Mouse (Mus musculus) spleen, adult 18-20 months (tissue): ENCODE results near the gene Fsd1.
A peak's percentile ranks its signal among the peaks of the same experiment; 100 is the strongest.

Experiments used
- DNase-seq, 2 experiments: peaks; one replicate each; pipeline ENCODE4 v3.0.0; 2022; ENCODE audit warnings: mixed read lengths in 2 of 2

The Fsd1 gene

DNA sequence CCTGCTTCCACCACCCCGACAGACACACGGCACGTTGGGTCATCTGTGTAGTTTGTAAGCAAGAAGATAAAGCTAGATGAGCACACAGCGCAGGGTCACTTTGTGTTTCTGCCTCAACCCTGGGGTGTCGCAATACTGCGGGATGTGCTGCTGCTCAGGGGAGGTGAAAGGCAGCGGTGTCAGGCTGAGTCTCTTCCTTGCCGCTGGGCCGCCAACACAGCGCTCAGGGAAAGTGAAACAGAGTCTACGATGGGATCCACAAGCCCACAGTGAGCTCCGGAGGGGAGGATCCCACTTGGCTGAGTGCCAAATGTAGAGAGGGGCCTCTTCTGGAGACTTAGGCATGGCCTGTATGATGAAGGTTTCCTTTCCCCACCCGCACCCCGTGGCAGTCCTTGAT lies 23.1 kb upstream of the Fsd1 start:
- no peak for DNase-seq

- no peak for DNase-seq
These were observed 21.8 kb upstream of the Fsd1 start for GRCm38 (mm10) chr17:55964496-55964895.

- no peak for DNase-seq
These were observed 21.3 kb upstream of the Fsd1 start for GRCm38 (mm10) chr17:55964996-55965395.

DNA sequence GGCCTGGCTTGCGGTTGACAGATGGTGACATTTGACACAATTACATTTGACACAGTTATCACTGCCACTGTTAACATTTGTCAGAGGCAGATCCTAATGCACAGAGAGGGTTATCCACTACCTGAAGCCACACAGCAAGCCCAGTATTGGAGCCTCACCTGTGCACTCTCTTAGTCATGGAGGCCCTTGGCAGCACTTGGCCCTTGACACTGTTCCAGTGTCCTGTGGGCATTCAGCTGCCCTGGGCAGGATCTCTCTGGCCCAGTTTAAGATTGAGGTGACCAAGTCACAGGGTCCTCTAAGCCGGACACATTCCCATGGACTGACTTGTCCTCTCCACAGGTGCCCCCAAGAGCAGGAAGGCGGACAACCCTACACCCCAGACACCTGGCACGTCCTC lies 19.1 kb upstream of the Fsd1 start:
- DNase-seq: no peak

DNA sequence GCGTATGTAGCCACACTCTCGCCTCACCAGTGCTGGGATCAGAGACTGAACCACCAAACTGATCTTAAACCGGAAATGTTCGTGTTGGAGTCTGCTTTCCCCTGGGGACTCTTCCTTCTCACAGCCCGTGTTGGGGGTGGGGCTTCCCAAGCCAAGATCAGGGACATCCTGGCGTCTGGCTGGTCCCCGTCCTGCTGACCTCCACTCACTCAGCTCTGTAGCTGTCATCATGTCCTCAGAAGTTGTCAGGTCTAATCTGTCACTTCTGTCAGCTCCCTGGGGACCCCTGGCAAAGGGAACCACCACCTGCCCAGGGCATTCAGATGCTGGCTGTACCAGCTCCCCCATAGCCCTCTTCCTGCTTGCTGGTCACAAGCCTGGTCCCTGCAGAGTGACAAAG lies 18.1 kb upstream of the Fsd1 start:
- DNase-seq: no peak

DNA sequence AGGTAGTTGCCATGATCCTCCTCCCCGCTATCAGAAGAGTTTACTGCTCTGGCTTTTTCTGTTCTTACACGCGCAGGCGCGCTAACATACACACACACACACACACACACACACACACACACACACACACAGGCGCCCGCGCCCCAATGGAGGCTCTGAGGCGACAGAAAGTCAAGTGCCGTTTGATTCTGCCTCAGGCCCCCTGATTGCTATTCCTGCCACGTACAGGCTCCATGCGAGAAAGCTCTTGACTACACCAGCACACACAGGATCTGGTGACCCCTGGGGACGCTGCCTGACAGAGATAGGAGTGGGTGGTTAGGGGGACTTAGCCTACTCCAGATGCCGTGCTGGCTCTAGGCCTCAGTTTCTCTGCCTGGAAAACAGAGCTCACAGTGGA lies 16.7 kb upstream of the Fsd1 start:
- DNase-seq: no peak

DNA sequence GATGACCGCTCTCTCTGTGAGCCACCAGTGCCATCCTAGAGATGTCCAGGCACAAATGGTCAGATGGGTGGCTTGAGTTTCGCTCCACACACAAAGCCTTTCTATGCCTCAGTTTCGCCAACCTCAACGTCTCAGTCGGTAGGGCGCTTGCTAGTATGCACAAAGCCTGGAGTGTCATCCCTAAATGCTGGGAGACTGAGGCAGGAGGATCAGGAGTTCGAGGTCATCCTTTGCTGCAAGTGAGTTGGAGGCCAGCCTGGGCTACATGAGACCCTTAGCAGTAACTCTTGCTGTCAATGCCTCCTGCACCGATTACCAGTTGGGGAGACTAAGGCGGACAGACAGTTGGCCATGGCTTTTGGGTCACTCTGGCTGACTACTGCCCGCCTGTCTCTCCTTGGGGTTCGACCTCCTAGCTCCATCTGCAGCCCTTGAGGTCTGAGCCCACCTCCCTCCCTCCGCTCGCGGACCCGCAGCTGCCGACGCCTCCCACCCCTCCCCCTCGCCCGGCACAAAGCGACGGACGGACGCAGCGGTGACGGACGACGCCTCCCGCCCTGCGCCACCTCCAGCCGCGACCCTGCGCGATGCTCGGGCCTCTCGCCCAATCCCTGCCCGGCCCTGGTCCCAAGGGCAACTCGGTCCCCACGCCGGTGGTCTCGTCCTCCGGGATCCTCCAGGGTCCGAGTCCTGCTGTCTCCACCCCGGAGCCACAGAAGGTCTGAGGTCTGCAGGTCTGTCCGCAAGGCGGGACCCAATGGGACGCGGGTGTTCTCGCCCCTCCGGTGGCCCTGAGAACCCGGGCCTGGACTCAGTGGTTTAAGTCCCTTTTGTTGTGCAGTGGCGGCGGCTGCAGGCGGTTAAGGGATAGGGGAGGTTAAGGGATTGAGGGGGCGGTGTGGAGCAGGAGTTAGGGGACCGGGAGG lies 16.1 kb upstream of the Fsd1 start, which contains the start of gene Shd:
Gene Shd (plus strand): TSS at position 502 of the 926 bp plus-strand sequence.
- DNase-seq: no peak

GRCm38 (mm10) chr17:55971453-55971852 lies 14.9 kb upstream of the Fsd1 start:
- DNase-seq: no peak

- peak; percentile 51 to 72 for DNase-seq
These were observed 9.9 kb upstream of the Fsd1 start for GRCm38 (mm10) chr17:55976255-55976862.

DNA sequence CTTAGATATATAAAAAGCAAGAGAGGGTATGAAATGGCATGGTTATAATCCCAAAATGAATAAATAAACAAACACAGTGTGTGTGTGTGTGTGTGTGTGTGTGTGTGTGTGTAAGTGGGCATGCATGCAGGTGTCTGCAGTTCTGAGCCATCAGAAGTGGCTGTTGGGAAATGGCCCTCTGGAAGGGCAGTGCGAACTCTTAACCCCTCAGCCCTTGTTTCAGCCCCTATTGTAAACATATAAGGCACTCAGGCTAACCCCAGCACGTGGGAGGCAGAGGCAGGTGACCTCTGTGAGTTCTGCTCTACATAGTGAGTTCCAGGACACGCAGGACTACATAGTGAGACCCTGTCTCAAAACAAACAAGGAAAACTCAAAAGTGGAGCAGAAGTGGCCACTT lies 9.0 kb upstream of the Fsd1 start:
- no peak for DNase-seq

DNA sequence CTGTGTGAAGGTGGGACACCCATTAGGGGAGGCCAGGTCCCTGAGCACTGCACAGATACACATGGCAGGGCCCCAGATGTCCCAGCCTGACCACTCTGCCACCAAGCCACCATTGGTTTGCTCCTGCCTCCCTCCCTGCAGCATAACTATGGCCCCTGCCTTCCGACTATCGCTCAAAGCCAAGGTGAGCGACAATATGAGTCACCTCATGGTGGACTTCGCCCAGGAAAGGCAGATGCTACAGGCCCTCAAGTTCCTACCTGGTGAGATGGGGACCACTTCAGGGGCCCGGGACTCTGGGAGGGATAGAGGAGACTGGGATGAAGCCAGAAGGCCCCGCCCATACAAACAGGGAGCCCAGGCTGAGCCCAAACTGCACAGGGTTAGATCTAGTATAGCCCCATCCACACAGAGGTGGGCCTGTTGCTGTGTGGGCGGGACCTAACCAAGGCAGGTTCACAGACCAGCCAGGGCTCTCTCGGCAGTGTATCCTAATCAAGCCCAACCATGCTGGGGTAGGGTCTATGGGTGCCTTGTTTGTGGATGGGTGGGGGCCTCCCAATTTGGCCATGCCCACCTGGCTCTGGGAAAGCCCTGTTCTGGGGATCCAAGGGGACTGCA lies 4.1 kb downstream of the Fsd1 start:
- DNase-seq: no peak

- no peak for DNase-seq
These were observed 9.7 kb downstream of the Fsd1 start for GRCm38 (mm10) chr17:55996007-55996406.

GRCm38 (mm10) chr17:55999794-56000499 lies 13.6 kb downstream of the Fsd1 start:
- DNase-seq: no peak

GRCm38 (mm10) chr17:56003000-56003399 lies 16.7 kb downstream of the Fsd1 start:
- DNase-seq: no peak

GRCm38 (mm10) chr17:56005415-56006061 lies 19.2 kb downstream of the Fsd1 start, which contains the start of the genes Stap2 and Mpnd:
Gene Stap2, minus strand, starts transcription at chr17:56005584.
Gene Mpnd, plus strand, starts transcription at chr17:56005711.
- DNase-seq: no peak

DNA sequence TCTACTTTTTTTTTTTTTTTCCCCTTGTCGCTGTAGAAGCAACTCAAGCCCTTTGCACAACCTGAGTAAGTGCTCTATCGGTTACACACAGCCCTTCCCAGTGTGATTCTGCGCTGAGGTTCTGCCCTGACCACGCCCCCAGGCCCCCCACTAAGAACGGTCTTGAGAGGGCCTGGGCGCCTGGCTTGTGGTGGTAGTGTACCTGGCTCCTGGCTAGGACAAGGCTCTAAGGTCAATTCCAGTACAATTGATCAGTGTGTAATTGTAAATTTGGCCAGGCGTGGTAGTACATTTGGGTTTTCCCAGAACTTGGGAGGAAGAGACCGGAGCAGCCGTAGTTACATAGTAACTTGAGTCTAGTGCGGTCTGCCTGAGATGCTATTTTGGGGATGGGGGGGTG lies 20.6 kb downstream of the Fsd1 start:
- DNase-seq: no peak

GRCm38 (mm10) chr17:56007444-56008355 lies 21.4 kb downstream of the Fsd1 start:
- DNase-seq: no peak

- peak; percentile 78 to 82 for DNase-seq
These were observed 22.2 kb downstream of the Fsd1 start for GRCm38 (mm10) chr17:56008356-56009087.

- DNase-seq: peak; percentile 85
These were observed 23.0 kb downstream of the Fsd1 start for GRCm38 (mm10) chr17:56009088-56009961.

DNA sequence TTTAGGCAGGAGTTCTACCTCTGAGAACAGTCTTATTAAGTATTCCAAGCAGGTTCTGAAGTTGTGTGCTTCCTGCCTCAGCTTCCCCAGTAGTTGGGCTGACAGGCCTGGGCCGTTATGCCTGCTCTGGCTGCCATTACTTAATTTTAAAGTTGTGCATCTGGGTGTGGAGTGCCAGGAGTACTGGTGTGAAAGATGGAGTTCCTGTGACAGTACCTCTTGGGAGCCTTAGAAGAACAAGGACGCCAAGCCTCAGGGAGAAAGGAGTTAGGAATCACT lies 23.6 kb downstream of the Fsd1 start:
- DNase-seq: no peak
